Mouse (Mus musculus) liver, adult 2 months (tissue): ENCODE measurements around the gene Gm17359. TPM values are rescaled to one million over a fixed set of nuclear protein-coding genes. Genes with fewer than 3 reads are reported as not detected.

Experiments
- DNase-seq: peaks from one replicate; pipeline ENCODE4 v3.0.0-alpha.2; 2011; ENCODE audit warnings: low read depth, low spot score; ENCODE audit errors: extremely low read depth
- H3K27ac ChIP-seq: fragments of 200-500 bp; replicated peaks from 2 replicates; pipeline ENCODE4 v1.5.1; 2012; ENCODE audit warnings: low read depth, mild to moderate bottlenecking, control low read depth, inconsistent platforms, low read length; ENCODE audit not compliant: insufficient read depth
- H3K27me3 ChIP-seq: fragments of 200-500 bp; 2 replicates; pipeline ENCODE4 v1.6.1; 2012; ENCODE audit warnings: mild to moderate bottlenecking, moderate library complexity, low read length, inconsistent platforms; ENCODE audit not compliant: control insufficient read depth, insufficient read depth
- H3K36me3 ChIP-seq: fragments of 200-500 bp; 2 replicates; pipeline ENCODE4 v1.6.1; 2012; ENCODE audit warnings: low read length, inconsistent platforms; ENCODE audit not compliant: control insufficient read depth, insufficient read depth
- H3K4me1 ChIP-seq: fragments of 200-500 bp; 2 replicates; pipeline ENCODE4 v1.6.1; 2011; ENCODE audit warnings: low read length; ENCODE audit not compliant: control insufficient read depth, insufficient read depth
- H3K4me3 ChIP-seq: fragments of 200-500 bp; 2 replicates; pipeline ENCODE4 v1.5.1; 2011; ENCODE audit warnings: low read depth, mild to moderate bottlenecking, control low read depth, low read length, moderate library complexity; ENCODE audit not compliant: insufficient read depth
- H3K79me2 ChIP-seq: fragments of 200-500 bp; 2 replicates; pipeline ENCODE4 v1.6.1; 2012; ENCODE audit warnings: inconsistent platforms, mild to moderate bottlenecking, low read length, moderate library complexity; ENCODE audit not compliant: control insufficient read depth, insufficient read depth
- H3K9ac ChIP-seq: fragments of 200-500 bp; 2 replicates; pipeline ENCODE4 v1.6.1; 2012; ENCODE audit warnings: low read depth, mild to moderate bottlenecking, control low read depth, inconsistent platforms, low read length
- CTCF ChIP-seq: fragments of 200-500 bp; IDR thresholded peaks from 2 replicates; pipeline ENCODE4 v1.5.1; 2011; ENCODE audit warnings: low read depth, low read length, control low read depth
- POLR2A ChIP-seq: fragments of 200-500 bp; IDR thresholded peaks from 2 replicates; pipeline ENCODE4 v1.6.1; 2011; ENCODE audit warnings: low read length, control low read depth; ENCODE audit not compliant: insufficient read depth; ENCODE audit errors: extremely low read depth
- WGBS: fragments of 180-500 bp; shearing (Covaris S2); methylation state at CpG from one replicate; pipeline ENCODE4 v1.1.7; 2018; 5-methylcytosine and 5-hydroxymethylcytosine counted together
- polyA plus RNA-seq: library from polyadenylated mRNA; depleted of rRNA; stranded (reverse); fragments of >200 nt; gene quantifications from 2 replicates; pipeline ENCODE4 v1.2.3, GENCODE M21; 2012; rRNA removed
- total RNA-seq: library from RNA; depleted of rRNA; stranded (reverse); fragments of >200 nt; gene quantifications from 2 replicates; pipeline ENCODE4 v1.2.3, GENCODE M21; 2014; rRNA removed

Gm17359 gene
- total and polyA plus RNA-seq, 2 experiments: 0.09 to 0.13 TPM

DNA sequence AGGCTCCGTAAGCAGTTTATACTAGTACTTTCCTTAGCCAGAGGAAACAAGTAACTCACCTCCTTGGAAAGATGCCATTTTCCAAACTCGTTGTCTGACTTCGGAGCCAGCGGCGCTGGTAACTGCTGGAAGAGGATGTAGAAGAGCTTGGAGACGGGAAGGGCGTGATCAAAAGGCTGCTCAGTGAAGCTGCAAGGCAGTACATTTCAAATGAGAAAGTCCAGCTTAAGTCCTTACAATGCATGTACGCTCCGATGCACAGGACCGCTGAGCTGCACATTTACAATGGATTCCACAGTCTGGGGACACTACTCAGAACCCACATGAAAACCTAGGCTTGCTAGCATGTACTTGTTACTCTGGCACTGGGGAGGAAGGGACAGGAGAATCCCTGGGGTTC is 163.8 kb downstream of the Gm17359 start:
- Histone ChIP-seq H3K79me2 (no peaks in the 10 kb centered on the region; the same call in 1 of the 2 replicates), H3K4me1 (no peaks in the 10 kb centered on the region), H3K4me3 (no peak overlapping the region), H3K9ac (no peak overlapping the region), H3K36me3 (peaks cover 58% of the 10 kb centered on the region), H3K27ac (no peak overlapping the region), H3K27me3 (no peaks in the 10 kb centered on the region)
- DNase-seq: no peak
- no peak for TF ChIP-seq CTCF
- no peak for TF ChIP-seq POLR2A
- 84% methylated on average over 10 of the region's 10 CpGs for WGBS

DNA sequence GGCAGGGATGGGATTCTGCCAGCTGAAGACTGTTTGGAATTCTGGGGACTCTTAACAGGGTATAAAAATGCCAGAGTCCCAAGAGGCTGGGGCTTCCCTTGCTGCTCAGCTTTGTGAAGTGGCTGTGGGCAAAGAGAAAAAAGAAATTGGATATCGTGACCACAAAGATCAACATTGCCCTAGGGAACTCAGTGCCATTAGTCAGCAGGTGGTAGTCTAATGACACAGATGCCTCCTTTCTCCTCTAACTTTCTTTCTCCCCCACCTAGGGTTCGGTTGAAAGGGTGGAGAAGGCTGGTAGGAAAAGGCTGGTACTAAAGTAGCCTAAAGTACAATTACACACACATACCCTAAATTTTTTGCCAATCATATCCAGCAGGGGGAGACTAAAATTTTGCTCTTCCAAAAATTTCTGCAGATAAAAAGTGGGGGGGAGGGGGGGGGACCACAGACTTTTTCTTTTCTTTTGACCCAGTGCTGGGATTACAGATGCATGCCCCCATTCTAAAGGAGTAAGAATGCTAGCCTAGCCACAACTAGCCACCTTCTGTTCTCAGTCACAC is 164.8 kb downstream of the Gm17359 start:
- no peak overlapping the region for H3K27ac ChIP-seq
- H3K27me3 ChIP-seq: no peaks in the 10 kb centered on the region
- no peak overlapping the region for H3K9ac ChIP-seq
- DNase-seq: no peak
- 92% methylated on average over 2 of the region's 2 CpGs for WGBS
- no peak overlapping the region for H3K4me3 ChIP-seq
- H3K4me1 ChIP-seq: no peaks in the 10 kb centered on the region
- H3K36me3 ChIP-seq: peaks cover 61% of the 10 kb centered on the region
- H3K79me2 ChIP-seq: no peaks in the 10 kb centered on the region; the same call in 1 of the 2 replicates
- TF ChIP-seq CTCF (no peak), POLR2A (no peak)

Other genes with a start within 250 kb of the Gm17359 start
- 15.3 and 21.1 TPM in 2 replicates for gene Rapgef2, start 50.1 kb upstream of the Gm17359 start, total RNA-seq
- 3.1 and 4.2 TPM in 2 replicates for gene Rapgef2, start 50.1 kb upstream of the Gm17359 start, polyA plus RNA-seq
- gene Fnip2, start 231.1 kb downstream of the Gm17359 start, total RNA-seq: 43.3 and 46.7 TPM in 2 replicates
- 4.9 and 6.3 TPM in 2 replicates for gene Fnip2, start 231.1 kb downstream of the Gm17359 start, polyA plus RNA-seq